Mouse (Mus musculus) small intestine, adult 2 months (tissue): ENCODE measurements at regions not wholly inside any gene's neighbourhood (a gene's known extent, or its start where the extent isn't known, plus 50 kb on each side); places are given as distances from the start of the nearest gene placed in this dataset.

ENCODE experiments used
- H3K27ac ChIP-seq: fragments of 200-500 bp; 2 replicates; pipeline ENCODE4 v1.5.1; 2012; ENCODE audit warnings: low read depth, low read length, control low read depth, inconsistent platforms; ENCODE audit not compliant: insufficient read depth
- H3K27me3 ChIP-seq: fragments of 200-500 bp; 2 replicates; pipeline ENCODE4 v1.6.1; 2012; ENCODE audit warnings: mild to moderate bottlenecking, moderate library complexity, low read length, inconsistent platforms; ENCODE audit not compliant: control insufficient read depth, insufficient read depth
- H3K36me3 ChIP-seq: fragments of 200-500 bp; 2 replicates; pipeline ENCODE4 v1.6.1; 2012; ENCODE audit warnings: mild to moderate bottlenecking, low read length, control low read depth, inconsistent platforms; ENCODE audit not compliant: control insufficient read depth, insufficient read depth
- H3K4me1 ChIP-seq: fragments of 200-500 bp; 2 replicates; pipeline ENCODE4 v1.6.1; 2012; ENCODE audit warnings: low read length, inconsistent platforms, mixed read lengths; ENCODE audit not compliant: control insufficient read depth, insufficient read depth, insufficient read length
- H3K4me3 ChIP-seq: fragments of 200-500 bp; 2 replicates; pipeline ENCODE4 v1.5.1; 2012; ENCODE audit warnings: low read depth, mild to moderate bottlenecking, control low read depth, inconsistent platforms, low read length, moderate library complexity
- CTCF ChIP-seq: fragments of 200-500 bp; IDR thresholded peaks from 2 replicates; pipeline ENCODE4 v1.5.1; 2012; ENCODE audit warnings: low read depth, mild to moderate bottlenecking, control low read depth, inconsistent platforms, low read length, moderate library complexity, mixed read lengths; ENCODE audit not compliant: insufficient replicate concordance, insufficient read length; ENCODE audit errors: extremely low read depth
- POLR2A ChIP-seq: fragments of 200-500 bp; IDR thresholded peaks from 2 replicates; pipeline ENCODE4 v1.6.1; 2012; ENCODE audit warnings: low read depth, mild to moderate bottlenecking, control low read depth, inconsistent platforms, low read length, moderate library complexity
- WGBS: fragments of 180-500 bp; shearing (Covaris S2); methylation state at CpG from one replicate; pipeline ENCODE4 v1.1.7; 2018; 5-methylcytosine and 5-hydroxymethylcytosine counted together

DNA sequence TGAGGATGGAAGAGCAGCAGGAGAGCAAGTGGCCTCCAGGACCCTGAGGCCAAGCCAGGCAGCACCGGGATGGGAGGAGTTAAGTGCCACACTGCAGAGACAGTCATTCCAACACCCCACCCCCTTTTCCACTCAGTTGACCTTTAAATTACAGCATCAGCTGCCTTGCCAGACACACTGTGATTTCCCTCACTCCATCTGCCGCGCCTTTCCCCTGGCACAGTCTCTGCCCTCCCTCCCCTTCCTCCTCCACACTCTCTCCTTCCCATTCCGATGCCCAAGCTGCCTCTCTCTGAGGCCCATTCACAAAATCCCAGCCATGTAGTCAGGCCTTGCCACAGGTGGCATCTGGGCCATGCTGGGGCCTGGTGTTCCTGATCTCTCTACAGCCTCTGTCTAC is 274.9 kb downstream of the Cyp26b1 start:
- Histone ChIP-seq H3K27ac (no peak overlapping the region), H3K36me3 (no peaks in the 10 kb centered on the region), H3K4me3 (no peak overlapping the region), H3K4me1 (no peaks in the 10 kb centered on the region), H3K27me3 (no peaks in the 10 kb centered on the region)
- 12% methylated on average over 4 of the region's 4 CpGs for WGBS
- TF ChIP-seq POLR2A: no peak
- TF ChIP-seq CTCF: no peak

DNA sequence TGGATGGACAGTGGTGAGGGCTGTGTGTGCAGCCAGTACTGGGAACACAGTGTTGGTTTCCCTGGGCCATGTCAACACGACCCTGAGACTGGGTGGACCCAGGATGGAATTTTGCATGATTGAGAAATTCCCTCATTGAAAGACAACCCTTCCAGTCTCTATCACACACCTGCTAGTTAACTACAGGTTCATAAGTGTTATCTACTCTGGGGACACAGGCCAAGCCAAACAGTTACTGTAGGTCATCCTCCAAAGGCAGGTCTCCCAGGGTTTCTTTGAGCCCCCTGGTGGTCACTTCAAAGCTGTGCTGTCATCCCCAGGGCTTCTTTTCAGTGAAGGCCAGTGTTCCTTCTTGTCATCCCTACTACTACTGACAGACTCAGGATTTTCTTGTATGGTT is 276.7 kb downstream of the Cyp26b1 start:
- no peak overlapping the region for H3K27ac ChIP-seq
- H3K4me1 ChIP-seq: no peaks in the 10 kb centered on the region
- TF ChIP-seq POLR2A: no peak
- peak; percentile 32; the same call in 1 of the 2 replicates for TF ChIP-seq CTCF
- H3K36me3 ChIP-seq: no peaks in the 10 kb centered on the region
- H3K4me3 ChIP-seq: no peak overlapping the region
- WGBS: 26% methylated on average over 1 of the region's 1 CpGs
- no peaks in the 10 kb centered on the region for H3K27me3 ChIP-seq

DNA sequence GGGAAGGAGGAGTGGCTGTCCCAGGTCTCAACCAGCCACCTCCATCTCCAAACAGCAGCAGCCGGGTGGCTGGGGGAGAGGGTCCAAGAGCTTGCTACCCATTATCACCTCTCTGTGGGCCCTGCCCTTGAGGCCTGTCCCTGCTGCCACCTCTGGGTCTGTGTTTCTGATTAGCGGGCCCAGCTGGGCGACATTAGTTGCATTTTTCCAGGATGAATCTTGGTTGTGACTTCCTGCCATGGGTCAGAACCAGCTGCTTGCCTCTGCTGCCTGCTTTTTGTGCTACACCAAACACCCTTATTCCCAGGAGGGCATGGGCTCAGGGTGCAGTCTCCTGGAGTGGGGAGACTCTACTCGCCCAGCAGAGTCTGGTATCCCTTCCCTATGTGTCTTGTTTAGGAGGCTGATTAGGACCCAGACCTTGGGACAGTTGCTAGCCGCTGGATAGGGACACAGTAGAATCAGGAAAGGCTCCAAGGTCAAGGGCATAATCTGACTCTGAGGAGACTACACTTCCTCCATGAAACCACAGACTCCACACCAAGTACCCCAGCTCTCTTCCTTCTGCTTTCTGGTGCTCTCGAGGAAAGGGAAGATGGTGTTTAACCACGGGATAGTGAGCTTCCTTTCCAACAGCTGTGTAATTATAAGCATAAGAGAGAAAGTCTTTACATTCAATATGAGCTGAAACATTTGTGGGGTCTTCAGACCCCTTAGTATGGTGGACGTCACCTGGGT is 278.4 kb downstream of the Cyp26b1 start:
- 66% methylated on average over 8 of the region's 8 CpGs for WGBS
- TF ChIP-seq CTCF (no peak), POLR2A (no peak)

DNA sequence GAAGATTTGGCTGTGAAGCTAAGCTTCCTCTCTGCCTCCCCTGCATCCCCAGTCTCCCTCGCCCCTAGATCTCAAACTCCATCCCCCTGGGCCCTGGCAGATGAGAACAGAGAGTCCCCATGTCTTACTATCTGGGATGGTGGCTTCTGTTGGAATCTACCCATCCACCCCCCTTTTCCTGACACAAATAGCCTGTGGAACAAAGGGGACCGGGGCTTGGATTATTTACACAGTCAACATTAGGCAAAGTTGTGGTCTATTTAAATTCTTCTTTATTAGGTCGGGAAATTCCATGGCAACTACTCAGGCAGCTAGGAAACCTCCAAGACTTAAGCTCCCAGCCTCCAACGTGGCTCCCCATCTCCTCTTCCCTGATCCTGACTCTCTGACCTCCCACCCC is 279.9 kb downstream of the Cyp26b1 start:
- H3K27me3 ChIP-seq: no peaks in the 10 kb centered on the region
- 8% methylated on average over 4 of the region's 4 CpGs for WGBS
- no peaks in the 10 kb centered on the region for H3K36me3 ChIP-seq
- no peak overlapping the region for H3K27ac ChIP-seq
- no peaks in the 10 kb centered on the region for H3K4me1 ChIP-seq
- H3K4me3 ChIP-seq: no peak overlapping the region
- TF ChIP-seq CTCF (no peak), POLR2A (no peak)

More for the DNA sequence above, 278.4 kb downstream of the Cyp26b1 start:
- no peak overlapping the region for H3K4me3 ChIP-seq
- H3K27me3 ChIP-seq: no peaks in the 10 kb centered on the region
- H3K27ac ChIP-seq: no peak overlapping the region
- H3K4me1 ChIP-seq: no peaks in the 10 kb centered on the region
- no peaks in the 10 kb centered on the region for H3K36me3 ChIP-seq

DNA sequence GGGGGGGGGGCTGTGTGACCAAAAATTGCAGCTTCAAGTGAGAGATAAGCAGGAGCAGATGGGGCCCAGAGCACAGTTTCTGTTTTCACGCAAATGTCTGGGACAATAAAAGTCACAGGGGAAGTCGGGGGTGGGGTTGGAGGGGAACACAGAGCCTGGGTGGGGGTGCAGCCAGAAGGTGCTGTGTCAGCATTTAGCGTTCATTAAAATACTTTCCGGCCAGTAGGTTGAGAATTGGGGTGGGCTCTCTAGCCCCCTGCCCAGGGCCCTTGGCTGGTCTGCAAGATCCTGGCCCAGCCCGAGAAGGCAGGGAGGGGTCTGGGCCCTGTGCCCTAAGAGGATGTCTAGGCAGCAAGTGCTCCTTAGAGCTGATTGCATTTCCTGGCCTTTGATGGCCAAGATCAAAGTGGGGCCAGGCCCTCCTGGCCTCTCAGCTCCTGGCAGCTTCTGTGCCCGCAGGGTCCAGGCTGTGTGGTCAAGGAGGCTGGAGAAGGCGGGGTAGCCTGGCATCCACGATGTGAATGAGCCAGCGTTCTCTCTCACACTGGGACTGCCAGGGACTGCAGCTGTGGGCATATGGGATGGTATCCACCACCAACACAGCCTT is 283.0 kb downstream of the Cyp26b1 start:
- Histone ChIP-seq H3K27ac (no peak overlapping the region), H3K4me3 (no peak overlapping the region), H3K27me3 (no peaks in the 10 kb centered on the region), H3K36me3 (no peaks in the 10 kb centered on the region), H3K4me1 (no peaks in the 10 kb centered on the region)
- TF ChIP-seq POLR2A (no peak), CTCF (no peak)
- WGBS: 54% methylated on average over 9 of the region's 9 CpGs

DNA sequence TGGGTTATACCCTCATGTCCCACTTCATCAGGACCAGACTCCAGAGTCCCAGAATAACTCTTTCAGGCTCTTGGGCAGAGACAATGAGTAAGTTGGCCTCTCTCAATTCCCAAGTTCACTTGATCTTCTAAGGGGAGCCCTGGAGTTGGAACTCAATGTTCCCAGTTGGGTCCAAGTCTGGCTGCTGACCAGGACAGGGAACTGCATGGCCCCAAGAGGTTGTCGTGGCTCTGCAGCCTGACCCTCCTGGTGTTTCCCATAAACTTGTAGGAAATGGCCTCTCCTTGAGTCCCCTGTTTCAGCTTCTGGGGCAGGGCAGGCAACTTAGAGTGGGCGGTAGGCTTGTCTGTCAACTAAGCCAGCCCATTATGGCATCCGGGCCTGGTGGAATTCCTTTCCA is 286.2 kb downstream of the Cyp26b1 start:
- WGBS: 66% methylated on average over 3 of the region's 3 CpGs
- Histone ChIP-seq H3K4me3 (no peak overlapping the region), H3K27ac (no peak overlapping the region), H3K36me3 (no peaks in the 10 kb centered on the region), H3K4me1 (no peaks in the 10 kb centered on the region), H3K27me3 (no peaks in the 10 kb centered on the region)
- no peak for TF ChIP-seq CTCF
- TF ChIP-seq POLR2A: no peak

DNA sequence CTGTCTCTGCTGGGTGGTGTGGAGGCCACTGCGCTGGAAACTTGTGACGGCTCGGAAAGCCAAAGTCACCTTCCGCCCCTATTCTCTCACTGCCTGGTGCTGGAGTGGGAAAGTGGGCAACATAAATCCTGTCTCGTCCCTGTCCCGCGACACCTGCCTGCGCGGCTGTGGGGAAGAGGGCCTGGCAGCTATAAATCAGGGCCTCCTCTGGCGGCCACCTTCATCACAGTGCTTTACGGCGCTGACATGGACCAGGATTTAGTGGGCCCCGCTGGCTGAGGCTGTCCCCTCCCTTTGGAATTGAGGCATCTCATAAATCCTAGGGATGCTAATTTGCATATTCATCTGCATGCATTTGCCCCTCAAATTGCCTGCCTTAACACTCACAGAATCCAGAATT is 287.1 kb downstream of the Cyp26b1 start:
- no peak overlapping the region for H3K4me3 ChIP-seq

More for the DNA sequence above, 287.1 kb downstream of the Cyp26b1 start:
- 67% methylated on average over 13 of the region's 13 CpGs for WGBS
- no peaks in the 10 kb centered on the region for H3K27me3 ChIP-seq
- H3K27ac ChIP-seq: no peak overlapping the region
- TF ChIP-seq POLR2A (no peak), CTCF (no peak)
- H3K4me1 ChIP-seq: no peaks in the 10 kb centered on the region
- no peaks in the 10 kb centered on the region for H3K36me3 ChIP-seq
